Mouse (Mus musculus) heart, postnatal 36 days (tissue): Measurements from ENCODE around the gene Rasgef1b. TPM values are rescaled to one million over a fixed set of nuclear protein-coding genes. Genes with fewer than 3 reads are reported as not detected.
A peak's percentile ranks its signal among the peaks of the same experiment; 100 is the strongest.

ENCODE experiments used
- DNase-seq, 2 experiments: peaks; one replicate each; pipeline ENCODE4 v3.0.0; 2021 to 2022
- intact Hi-C: fragments of 180-260 bp; cut with DNase I; formaldehyde crosslinking; loops from one replicate; pipeline ENCODE4 v1.15.1; 2025
- total RNA-seq, 2 experiments: library from RNA; stranded (reverse); gene quantifications; 2 replicates each; pipeline ENCODE4 v1.2.3; 2021

Gene Rasgef1b
- total RNA-seq, 2 experiments from 2014 or later: 11.3 to 11.5 TPM

DNA sequence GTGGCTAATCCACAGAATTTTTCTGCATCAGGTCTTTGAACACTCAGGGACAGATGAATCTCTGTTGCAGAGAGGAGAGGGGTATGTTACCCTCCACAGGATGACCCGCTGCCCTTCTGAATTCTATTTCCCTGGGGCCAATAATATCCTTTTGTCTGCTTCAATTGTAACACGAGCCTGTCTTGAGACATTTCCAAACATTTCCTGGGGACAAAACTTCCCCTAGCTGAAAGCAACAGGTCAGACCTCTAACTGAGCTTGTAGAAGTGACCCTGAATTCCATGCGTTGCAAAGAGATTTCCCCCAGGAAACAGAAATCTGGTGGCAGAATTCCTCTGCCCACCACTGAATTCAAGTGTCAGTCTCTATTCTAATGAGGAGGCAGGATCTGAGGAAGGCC, 169.1 kb downstream of the Rasgef1b start:
- DNase-seq: no peak

DNA sequence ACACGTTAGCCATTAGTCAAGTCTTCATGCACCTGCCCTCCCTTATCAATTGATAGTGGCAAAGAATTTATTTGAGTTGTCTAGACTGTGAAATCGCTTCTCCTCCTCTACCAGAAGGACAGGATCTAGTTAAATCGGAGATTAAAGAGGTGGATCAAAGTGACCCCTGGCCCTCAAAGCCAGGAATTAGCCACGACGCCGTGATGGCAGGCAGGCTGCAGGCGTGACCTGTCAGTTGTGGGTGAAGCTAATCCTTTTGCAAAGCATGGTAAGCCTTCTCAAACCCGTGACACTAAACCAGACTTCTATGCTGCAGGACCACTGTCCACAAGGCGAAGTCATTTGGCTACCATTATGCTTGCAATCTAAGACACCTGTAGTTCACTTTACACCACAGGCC, 170.6 kb downstream of the Rasgef1b start:
- intact Hi-C loops: no loop called here
- DNase-seq: no peak

More for the DNA sequence above, 169.1 kb downstream of the Rasgef1b start:
- intact Hi-C loops: no loop called here

DNA sequence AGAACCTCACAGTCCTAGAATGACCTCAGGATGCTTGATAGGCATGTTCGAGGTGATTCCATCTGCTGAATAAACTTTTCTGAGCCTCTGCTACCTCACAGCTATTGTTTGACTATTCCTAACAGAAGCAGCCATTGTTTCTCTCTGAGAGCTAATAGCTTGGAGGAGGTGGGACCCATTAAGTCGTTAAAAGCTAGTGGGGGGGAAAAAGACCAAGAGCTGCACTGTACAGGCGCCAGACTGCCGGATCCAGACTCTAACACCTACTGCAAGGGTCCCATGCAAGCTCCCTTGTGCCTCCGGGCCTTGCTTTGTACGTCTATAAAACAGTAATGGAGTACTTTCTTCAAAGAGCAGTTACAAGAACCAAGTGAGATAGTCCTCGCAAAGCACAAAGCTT, 176.2 kb downstream of the Rasgef1b start:
- intact Hi-C loops: no loop called here
- DNase-seq: no peak

DNA sequence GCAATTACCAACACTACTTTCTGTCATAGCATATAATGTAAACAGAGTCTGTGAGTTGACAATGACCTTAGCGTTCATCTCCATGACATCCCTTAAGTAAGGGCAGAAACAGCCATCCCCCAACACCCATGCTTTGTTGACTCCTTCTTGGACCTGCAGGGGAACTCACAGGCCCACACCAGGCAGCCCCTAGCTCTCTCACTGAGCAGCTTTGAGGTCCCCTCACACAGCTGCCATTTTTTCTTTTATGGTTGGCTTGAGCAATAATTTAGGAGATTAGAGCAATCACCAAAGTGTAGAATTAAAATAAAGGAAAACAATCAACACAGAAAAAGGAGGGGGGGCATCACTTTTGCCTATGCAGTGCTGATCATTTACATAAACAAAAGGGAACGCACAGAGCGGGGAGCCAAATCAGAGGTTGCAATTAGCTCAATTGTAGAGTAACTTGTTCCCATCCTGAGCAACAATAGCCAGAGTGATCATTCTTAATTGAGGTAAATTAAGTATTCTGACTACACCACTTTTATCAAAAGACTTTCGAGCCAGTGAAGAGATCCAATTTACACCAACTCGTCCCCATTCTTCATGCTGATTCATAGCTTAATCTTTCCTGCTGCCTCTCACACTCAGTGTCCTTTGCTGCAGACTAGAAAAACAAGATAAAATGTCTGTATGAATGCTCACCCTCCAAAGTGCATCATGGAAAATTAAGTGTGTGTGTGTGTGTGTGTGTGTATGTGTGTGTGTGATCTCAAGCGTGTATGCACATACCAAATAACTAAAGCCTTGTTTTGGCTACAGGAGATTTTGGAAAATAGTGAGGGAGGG, 184.0 kb downstream of the Rasgef1b start:
- intact Hi-C loops: no loop called here
- no peak for DNase-seq

DNA sequence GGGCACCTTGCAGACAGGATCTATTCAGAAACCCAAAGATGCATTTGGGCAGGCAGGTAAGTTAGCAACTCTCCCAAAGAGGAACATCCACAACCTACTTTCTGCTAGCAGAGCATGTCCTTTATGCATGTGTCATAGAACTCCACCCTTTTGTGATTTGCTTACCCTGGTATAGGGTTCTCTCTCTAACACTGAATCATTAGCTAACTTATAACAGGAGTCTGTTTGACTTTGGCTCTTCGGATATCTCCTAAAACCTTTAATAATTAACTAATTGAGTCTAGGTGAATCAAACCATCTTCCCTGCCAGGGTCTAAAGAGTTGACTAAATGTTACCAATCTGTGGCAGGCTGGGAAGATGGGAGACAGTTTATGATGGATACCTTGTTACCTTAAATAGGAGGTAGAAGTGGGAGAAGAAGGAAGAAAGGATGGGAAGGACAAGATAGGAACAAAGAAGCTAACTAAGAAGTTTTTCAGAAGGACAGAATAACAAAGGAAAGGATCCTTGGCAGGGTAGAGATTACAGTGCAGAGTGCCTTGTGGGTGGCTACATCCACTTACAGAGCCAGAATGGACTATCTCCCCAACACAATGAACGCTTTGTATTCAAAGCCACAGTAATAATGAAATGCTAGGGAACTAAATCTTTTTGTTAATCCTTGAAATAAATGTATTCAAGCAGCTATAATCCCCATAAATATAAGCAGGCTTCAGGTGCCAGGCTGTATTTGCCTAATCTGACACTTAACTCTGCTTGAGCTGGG, 186.7 kb downstream of the Rasgef1b start:
- intact Hi-C loops: no loop called here
- no peak for DNase-seq

DNA sequence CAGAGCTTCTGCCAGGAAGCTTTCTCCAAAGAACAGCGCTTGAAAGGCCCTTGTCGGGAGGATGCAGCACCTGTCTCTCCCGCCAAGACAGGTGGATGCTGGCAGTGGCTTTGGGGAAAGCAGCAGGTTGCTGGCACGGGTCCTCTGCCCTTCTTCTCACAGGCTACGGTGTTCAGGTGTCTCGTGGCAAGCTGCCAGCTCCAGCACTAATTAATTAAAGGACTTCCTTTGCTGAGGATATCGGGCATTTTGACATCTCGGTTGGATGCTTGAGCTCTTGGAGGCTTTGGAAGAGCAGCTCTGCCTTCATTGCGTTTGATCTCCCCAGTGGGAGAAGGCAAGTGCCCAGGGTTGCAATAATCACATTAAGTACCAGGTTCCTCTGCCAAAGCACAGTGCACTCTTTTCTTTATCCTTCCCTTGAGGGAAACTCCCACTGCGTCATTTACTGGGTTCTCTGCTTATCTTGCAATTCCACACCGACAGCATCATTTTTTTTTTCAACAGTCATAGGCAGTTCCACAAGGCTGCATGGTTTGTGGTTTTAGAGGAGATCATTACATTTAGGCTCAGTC, 187.5 kb downstream of the Rasgef1b start:
- intact Hi-C loops: no loop called here
- no peak for DNase-seq

DNA sequence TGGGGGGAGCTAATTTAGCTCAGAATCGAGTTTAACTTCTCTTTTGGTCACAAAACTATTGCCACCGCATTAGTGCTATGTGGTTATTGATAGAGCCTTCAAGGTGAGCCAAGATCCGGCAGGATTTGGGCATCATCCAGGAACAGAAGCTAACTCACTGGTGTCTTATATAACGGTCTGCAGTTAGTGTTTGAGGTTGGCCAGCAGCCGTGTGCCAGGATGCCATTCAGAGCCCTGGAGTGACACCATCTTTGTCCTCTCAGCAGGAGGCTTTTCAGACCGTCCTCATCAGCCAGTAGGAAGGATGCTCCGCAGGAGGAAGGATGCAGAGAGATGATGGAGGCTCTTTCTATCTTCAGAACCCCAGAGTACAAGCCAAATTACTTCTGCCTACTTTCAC, 195.4 kb downstream of the Rasgef1b start:
- DNase-seq: peak in 1 of 2 experiments; percentile 21
- intact Hi-C loops: no loop called here

DNA sequence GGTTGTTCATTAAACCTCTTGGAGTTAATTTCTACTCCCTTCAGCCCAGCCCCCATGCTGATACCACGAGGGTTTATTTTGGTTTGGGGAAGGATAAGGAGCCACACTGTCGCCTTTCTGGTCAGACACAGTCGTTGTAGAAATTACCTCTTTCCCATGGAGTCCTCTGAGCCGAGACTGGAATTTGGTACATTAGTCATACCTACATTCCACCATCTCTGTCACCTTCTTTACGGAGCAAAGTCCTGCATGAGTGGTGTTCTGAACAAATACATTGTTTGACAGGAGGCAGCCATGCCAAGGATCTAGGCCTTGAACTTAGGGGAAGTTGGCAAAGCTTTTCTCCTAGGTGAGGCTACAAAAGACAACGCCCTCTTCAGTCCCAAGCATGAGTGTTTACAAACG, 202.1 kb downstream of the Rasgef1b start:
- DNase-seq: no peak
- intact Hi-C loops: no loop called here

DNA sequence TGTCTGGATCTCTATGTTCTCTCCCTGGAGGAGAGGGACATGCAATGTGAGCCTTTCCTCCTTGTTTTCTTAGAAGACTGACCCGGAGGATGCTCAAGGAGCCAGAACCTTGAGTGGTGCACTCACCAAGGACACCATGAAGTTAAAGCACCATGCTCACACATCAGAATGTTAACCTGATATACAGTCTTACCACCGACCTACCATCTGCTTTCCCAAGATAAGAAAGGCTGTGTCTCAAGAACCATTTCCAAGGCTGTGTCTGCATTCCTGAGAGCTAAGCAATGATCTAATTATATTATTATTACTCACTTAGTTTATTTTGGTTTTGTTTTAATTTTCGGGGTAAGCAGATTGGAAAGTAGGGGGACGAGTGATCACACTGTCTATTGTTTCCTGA, 203.2 kb downstream of the Rasgef1b start:
- no peak for DNase-seq

DNA sequence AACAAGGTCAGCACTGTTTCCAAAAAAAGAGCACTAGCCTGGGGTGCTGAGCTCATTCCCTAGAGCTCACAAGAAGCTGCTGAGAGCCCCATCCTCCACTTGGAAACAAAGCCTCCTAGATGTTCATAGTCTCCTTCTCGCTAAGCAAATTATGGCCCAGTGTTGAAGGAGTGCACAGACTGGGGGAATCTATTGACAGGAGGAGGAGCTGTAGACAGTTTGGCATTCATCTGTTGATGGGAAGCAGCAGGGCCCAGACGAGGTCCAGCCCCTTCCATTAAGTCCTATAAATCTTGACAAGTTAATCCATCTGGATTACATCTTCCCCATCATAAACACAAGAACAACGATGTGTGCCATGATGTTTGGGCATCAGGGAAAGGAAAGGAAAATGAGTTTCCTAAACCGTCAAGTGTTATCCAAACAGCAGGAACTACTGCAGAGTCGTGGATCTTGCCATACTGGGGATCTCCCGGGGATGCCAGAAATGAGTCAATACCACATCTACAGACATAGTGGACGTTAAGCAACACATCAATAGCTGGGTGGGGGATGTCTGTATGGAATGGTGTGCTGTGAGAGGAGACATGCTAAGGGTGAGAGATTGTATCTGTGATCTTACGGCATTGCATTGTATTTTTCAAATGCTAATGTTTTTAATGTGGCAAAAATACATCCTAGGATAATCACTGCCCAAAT, 206.1 kb downstream of the Rasgef1b start:
- intact Hi-C loops: no loop called here
- DNase-seq: no peak

More for the DNA sequence above, 203.2 kb downstream of the Rasgef1b start:
- intact Hi-C loops: no loop called here

DNA sequence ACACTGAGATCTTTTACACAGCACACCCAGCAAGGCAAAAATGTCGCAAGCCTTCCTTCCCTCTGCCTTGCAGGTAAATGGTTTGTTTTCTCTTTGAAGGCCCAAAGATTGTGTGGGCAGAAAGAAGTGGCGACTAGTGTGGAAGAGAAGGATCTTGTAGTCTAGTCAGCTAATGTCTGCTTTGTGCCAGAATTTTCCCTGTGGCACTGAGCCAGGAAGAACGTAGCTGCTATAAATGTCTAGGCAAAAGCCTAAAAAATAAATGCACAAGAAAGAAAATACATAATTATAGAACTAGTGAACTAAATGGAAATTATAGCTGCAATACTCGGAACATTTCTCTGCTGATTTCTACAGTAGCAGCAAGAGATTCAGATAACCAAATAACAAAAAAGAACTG, 207.5 kb downstream of the Rasgef1b start:
- intact Hi-C loops: no loop called here
- peak in 1 of 2 experiments; percentile 15 for DNase-seq

DNA sequence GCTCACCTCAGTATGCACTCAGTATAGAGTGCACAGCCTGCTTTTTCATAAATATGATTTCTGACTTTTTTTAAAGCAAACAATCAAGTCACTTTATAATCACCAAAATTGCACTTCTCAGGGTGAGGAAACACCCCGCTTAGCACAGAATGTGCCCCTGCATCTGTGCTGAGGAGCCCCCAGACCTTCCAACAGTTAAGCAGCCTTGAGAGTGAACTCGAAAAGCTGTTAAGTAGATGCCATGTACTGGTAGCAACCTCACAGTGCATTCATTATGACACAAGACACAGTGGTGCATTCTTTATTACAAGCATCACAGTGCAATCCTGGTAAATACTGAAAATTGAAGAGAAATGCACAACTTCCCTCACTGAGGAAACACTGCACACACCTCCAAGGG, 209.3 kb downstream of the Rasgef1b start:
- intact Hi-C loops: no loop called here
- no peak for DNase-seq

DNA sequence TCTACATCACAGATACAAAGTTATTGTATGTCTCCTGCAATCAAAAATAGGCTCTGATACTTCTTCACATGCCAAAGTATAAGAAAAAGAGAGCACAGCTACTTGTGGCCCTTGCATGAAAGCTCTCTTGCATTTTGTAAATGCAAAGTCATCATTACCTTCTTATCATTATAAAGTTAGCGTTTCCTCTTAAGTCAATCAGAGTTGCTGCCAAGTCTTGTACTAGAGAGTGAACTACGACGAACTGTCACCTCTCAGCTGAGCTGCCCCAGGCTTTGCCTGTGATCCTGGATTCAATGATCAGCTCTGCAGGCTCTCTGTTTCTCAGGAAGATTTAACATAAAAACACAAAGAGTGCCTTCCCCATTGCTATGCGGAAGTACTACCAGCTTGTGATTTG, 209.8 kb downstream of the Rasgef1b start:
- intact Hi-C loops: no loop called here
- no peak for DNase-seq

DNA sequence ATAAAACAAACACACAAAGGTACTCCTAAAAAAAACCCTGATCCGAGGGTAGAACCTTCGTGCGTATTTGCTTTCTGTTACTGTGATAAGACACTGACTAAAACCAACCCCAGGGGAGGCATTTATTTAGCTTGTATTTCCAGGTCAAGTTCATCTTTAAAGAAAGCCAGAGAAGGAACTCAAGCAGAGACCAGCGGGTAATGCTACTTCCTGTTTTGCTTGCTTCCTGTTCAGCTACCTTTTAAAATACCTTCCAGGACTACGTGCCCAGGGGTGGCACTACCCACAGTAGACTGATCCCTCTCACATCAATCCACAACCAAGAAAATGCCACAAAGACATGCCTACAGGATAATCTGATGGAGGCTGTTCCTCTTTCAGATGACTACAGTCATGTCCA, 212.7 kb downstream of the Rasgef1b start:
- intact Hi-C loops: no loop called here
- no peak for DNase-seq

DNA sequence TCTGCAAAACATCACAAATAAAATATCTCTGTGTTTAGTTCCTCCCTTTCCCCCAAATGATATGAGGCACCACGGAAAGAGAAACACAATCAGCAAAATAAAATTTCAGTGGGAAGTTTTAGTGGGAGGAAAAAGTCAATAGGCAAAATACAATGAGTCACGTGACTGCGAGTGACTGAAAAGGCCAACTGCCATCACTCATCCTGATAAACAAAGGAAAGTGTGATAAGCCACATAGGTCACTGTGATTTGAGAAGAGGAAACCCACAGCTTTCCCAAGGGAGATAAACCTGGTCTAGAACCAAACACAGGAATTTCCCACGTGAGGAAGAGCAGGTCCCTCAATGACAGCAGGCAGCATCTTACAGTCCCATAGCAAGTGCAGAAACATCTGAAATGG, 213.1 kb downstream of the Rasgef1b start:
- intact Hi-C loops: no loop called here
- no peak for DNase-seq

DNA sequence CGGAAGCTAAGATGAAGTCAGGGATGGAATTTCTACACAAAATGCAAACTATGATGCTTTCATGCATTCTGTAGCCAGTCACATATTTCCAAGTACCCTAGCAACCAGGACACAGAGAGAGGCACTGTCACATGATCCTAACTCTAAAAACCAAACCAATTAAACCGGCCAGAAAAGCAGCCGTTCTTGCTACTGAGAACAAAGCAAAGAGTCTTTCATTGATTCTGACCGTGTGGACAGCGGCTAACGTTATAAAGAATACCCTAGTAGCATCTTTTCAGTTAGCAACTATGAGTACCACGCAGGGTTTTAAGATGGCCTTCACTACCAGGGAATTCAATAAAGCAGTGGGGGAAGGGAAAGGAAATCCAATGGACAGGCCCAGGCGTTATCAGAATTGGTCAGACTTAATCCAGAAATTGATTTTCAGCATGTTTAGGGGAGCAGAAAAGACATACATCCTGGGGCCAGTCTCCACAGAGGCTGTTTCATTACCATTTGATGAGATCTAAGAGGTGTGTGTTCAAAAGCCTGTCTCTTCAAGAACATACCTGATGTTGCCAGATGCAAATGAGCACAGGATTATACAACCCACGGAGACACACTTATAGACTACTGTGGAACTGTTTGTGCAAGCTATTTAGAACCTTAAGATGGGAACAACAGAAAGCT, 215.5 kb downstream of the Rasgef1b start:
- intact Hi-C loops: no loop called here
- no peak for DNase-seq

DNA sequence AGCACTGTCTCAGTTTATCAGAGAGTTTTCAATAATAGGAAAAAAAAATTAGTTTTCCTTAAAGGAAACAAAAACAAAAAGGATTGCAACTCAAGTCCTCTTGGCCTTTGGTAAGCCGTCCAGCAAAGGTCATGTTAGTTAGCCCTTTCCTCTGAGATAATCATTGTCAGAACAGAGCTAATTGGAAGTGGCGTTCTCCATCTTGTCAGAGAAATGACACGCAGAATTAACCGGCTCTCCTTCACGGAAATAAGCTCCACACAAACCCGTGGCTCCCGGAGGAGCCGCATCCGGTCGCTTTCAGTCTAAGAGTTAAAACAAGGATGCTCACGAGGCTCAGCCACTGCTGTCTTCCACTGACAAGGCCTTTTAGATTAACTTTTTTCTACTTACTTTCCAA, 217.8 kb downstream of the Rasgef1b start:
- DNase-seq: no peak
- intact Hi-C loops: no loop called here

DNA sequence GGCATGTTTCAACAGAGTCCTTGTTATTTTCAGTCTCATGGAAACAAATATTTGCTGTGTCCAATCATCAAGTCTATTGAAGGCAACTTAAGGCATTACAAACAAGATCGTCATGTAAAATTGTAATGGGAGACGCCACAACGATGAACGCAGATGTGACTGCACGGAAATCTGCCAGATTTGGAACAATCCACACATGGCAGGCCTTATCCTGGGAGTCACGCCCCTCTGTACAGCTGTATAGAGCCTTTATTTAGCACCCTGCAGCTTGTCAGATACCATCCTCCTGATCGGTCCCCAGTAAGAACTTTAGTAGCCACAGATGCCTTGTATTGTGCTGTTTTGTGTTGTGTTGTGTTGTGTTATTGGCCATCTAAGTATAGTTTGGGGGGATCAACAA, 222.8 kb downstream of the Rasgef1b start:
- intact Hi-C loops: no loop called here
- no peak for DNase-seq

DNA sequence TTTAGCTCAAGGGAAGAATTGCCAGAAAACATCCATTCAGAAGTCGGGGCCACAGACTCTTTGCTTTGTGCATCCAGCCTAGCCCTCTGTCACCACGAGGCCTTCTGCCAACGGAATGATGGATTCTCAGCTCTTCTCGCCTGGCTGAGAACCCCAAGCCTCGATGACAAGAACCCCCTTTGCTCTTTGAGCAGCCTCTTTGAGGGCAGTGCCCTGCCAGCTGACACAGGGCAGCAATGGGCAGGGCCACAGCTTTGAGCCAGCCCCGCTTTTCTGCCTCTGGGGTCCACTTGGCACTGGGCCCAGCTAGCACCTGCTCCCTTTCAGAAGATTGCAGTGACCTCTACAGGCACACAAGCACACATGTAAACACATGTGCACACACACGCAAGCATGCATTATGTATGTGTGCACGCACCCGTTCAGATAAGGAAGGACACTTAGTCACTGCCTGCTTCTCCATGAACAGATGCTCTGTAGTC, 224.5 kb downstream of the Rasgef1b start:
- intact Hi-C loops: no loop called here
- no peak for DNase-seq

DNA sequence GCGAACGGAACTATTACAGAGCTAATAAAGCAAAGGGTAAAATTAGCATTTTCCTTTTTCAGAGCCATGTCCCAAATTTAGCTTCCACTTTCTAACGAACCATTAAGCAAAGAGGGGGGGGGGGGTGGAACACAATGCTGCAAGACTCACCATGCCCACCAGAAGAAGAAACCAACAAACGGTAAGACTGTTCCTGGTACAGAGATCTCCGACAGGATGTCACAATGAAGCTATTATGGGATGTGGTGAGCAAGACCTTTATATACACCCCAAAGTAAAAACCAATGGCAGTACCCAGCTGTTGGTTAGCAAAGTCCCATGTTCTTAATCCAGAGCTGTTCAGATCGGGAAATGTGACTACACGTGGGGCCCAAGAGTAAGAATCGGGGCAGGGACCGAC, 226.2 kb downstream of the Rasgef1b start:
- DNase-seq: no peak
- intact Hi-C loops: no loop called here
